Mouse (Mus musculus): ENCODE measurements at regions not wholly inside any gene's neighbourhood (a gene's known extent, or its start where the extent isn't known, plus 50 kb on each side); places are given as distances from the start of the nearest gene placed in this dataset.

DNA sequence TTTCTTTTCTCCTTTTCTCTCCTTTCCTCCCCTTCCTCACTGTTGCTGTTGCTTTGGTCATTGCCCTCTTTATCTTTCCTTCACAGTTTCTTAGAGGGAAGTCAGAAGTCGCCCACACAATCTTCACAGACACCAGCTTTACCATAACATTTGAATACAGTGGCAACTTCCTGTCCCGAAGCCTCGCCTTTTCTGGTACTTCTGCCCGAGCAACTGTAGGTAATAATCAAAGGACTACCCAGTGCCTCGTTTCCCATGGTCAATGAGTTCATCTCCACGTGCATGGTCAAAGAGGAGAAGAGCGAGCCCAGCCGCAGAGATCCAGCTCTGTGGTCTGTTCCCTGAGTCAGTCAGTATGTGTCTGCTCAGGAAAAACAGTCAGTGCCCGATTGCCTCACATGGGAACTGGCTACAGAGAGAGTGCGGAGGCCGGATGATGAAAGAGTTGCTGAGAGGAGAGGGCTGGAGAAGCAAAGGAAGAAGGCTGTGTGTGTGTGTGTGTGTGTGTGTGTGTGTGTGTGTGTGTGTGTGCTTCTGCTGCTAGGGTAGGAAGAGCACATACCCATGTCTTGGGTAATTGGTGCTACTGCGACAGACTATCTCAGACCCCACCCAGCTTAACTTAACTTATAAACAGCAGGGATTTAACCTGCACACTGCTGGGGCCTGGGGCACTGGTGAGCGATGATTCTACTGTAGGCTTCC lies 73.0 kb upstream of the Klf13 start:
- TF ChIP-seq CTCF (IDR thresholded peaks at IDR 0.05; ENCODE audit: borderline replicate concordance, insufficient read depth, low read depth, low read length): no peak
- no peak for TF ChIP-seq POLR2A (IDR thresholded peaks at IDR 0.05; ENCODE audit: borderline replicate concordance, insufficient read depth, low read length)

Data from cerebellum, adult 2 months (tissue).